Mouse (Mus musculus) midbrain, embryonic 12.5 days (tissue): ENCODE results near the gene Ehf. TPM values are rescaled to one million over a fixed set of nuclear protein-coding genes. Genes with fewer than 3 reads are reported as not detected.
A peak's percentile ranks its signal among the peaks of the same experiment; 100 is the strongest.

ENCODE experiments used
- ATAC-seq: fragments of 200-750 bp; cut with Nextera tagmentation; 2 replicates; pipeline ENCODE4 v1.8.0; 2017; ENCODE audit warnings: low read depth, moderate TSS enrichment, moderate library complexity; ENCODE audit not compliant: low FRiP score
- H3K27ac ChIP-seq: fragments of 300-500 bp; sonication (generic); replicated peaks from 2 replicates; pipeline ENCODE4 v1.5.1; 2016; ENCODE audit warnings: mild to moderate bottlenecking
- H3K27me3 ChIP-seq: fragments of 300-500 bp; sonication (generic); 2 replicates; pipeline ENCODE4 v1.6.1; 2016; ENCODE audit warnings: mild to moderate bottlenecking
- H3K36me3 ChIP-seq: fragments of 300-500 bp; sonication (generic); 2 replicates; pipeline ENCODE4 v1.6.1; 2016
- H3K4me1 ChIP-seq: fragments of 300-500 bp; sonication (generic); 2 replicates; pipeline ENCODE4 v1.6.1; 2016
- H3K4me2 ChIP-seq: fragments of 300-500 bp; sonication (generic); replicated peaks from 2 replicates; pipeline ENCODE4 v1.6.1; 2016; ENCODE audit warnings: mild to moderate bottlenecking, moderate library complexity
- H3K4me3 ChIP-seq: fragments of 300-500 bp; sonication (generic); 2 replicates; pipeline ENCODE4 v1.5.1; 2016; ENCODE audit warnings: mild to moderate bottlenecking
- H3K9ac ChIP-seq: fragments of 300-500 bp; sonication (generic); replicated peaks from 2 replicates; pipeline ENCODE4 v1.6.1; 2016; ENCODE audit warnings: mild to moderate bottlenecking, moderate library complexity
- H3K9me3 ChIP-seq: fragments of 300-500 bp; sonication (generic); 2 replicates; pipeline ENCODE4 v1.6.1; 2016; ENCODE audit warnings: mild to moderate bottlenecking
- WGBS: fragments of 180-500 bp; shearing (Covaris S2); methylation state at CpG from one replicate; pipeline ENCODE4 v1.1.7; 2016; 5-methylcytosine and 5-hydroxymethylcytosine counted together
- polyA plus RNA-seq: library from polyadenylated mRNA; unstranded; fragments of >200 nt; fragmentation: Nextera tagmentation; extraction: Ambion mirVana; gene quantifications from 2 replicates; pipeline ENCODE4 v1.2.1, GENCODE M21; 2016

Ehf gene
- polyA plus RNA-seq, result not detected in 2 replicates

DNA sequence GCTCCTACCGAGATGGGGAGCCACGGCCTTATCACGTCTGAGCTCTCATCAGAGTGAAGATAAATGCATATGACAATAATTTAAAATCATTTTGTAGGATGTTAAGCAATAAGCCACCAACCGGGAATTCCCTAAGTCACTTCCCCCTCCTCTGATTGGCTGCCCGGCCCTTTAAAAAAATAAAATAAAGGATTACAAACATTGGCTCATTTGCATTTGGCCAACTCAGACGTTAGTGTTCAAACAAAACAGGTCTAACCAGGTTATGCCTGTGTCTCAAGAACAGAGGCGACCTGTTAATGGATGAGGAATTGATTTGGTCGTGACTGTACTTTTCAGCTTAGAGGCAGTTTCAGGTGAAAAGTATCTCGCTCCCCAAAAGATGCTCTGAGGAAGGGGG lies at the start of gene Ehf:
Gene Ehf (minus strand): TSS at position 147 of the 400 bp plus-strand sequence.
- H3K4me3 ChIP-seq, result no peak within 1 kb of the TSS
- H3K9me3 ChIP-seq, result no peaks in the 10 kb centered on the region
- H3K9ac ChIP-seq, result no peak within 1 kb of the TSS
- no peak for ATAC-seq
- 65% methylated on average over 9 of the region's 9 CpGs for WGBS
- H3K4me2 ChIP-seq, result no peak within 1 kb of the TSS
- no peaks in the 10 kb centered on the region for H3K4me1 ChIP-seq
- no peak within 1 kb of the TSS for H3K27ac ChIP-seq
- no peaks in the 10 kb centered on the region for H3K36me3 ChIP-seq
- H3K27me3 ChIP-seq, result no peaks in the 10 kb centered on the region

DNA sequence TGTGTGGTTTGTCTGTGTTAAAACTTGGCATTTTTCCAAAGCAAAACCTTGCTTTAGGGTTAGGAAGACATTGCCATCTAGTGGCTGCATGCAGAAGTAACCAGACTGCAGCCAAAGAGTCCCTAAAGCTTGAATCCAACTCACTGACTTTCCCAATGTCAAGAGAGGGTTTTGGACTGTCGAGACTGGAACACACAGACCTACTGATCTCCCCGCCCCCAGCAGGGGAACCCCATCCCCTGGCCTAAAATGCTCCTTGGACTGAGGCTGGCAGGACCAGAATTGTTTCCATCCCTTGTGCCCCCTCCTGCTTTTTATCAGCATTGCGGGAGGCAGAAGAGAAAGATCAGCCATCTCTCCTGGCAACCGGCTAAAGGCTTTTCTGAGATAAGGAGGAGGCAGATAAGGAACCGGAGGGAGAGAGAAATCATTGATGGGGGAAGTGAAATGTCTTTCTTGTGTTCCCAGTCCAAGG lies 44.4 kb upstream of the Ehf start:
- peaks cover 38% of the 10 kb centered on the region for H3K27me3 ChIP-seq
- no peak overlapping the region for H3K27ac ChIP-seq
- peaks cover 4% of the 10 kb centered on the region; the same call in 1 of the 2 replicates for H3K4me1 ChIP-seq
- H3K4me2 ChIP-seq, result peak overlapping the region; percentile 34
- no peaks in the 10 kb centered on the region for H3K36me3 ChIP-seq
- WGBS, result 19% methylated on average over 5 of the region's 5 CpGs
- H3K9ac ChIP-seq, result no peak overlapping the region
- no peaks in the 10 kb centered on the region for H3K9me3 ChIP-seq
- ATAC-seq, result peak; percentile 42; the same call in 1 of the 2 replicates
- H3K4me3 ChIP-seq, result no peak overlapping the region

DNA sequence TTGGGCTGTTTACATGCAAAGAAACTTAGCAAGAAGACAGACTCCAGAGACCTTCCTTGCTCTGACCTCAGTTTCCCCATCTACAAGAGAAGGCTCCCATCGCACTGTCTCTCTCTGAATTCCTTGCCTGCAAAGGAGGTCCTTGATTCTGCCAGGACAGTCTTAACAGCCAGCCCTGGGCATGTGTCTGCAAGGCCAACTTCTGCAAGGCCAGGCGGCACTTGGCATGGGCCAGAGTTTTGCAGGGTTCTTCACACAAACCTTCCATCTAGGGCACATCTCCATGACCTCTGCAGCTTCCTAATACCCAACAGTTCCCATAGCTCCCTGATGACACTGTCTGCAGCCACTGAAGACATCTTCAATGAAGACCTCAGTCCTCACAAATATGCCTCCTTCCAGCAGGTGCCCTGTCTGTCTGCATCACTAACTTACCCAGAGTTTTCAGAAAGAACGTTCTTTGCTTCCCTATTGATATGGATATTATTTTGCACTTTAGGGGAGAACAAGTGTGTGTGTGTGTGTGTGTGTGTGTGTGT lies 43.7 kb upstream of the Ehf start:
- H3K4me1 ChIP-seq, result peaks cover 4% of the 10 kb centered on the region; the same call in 1 of the 2 replicates
- no peaks in the 10 kb centered on the region for H3K9me3 ChIP-seq
- H3K36me3 ChIP-seq, result no peaks in the 10 kb centered on the region
- WGBS, result 70% methylated on average over 3 of the region's 3 CpGs
- H3K27me3 ChIP-seq, result peaks cover 38% of the 10 kb centered on the region
- no peak overlapping the region for H3K4me2 ChIP-seq
- no peak for ATAC-seq
- H3K4me3 ChIP-seq, result no peak overlapping the region
- H3K27ac ChIP-seq, result no peak overlapping the region
- H3K9ac ChIP-seq, result no peak overlapping the region

DNA sequence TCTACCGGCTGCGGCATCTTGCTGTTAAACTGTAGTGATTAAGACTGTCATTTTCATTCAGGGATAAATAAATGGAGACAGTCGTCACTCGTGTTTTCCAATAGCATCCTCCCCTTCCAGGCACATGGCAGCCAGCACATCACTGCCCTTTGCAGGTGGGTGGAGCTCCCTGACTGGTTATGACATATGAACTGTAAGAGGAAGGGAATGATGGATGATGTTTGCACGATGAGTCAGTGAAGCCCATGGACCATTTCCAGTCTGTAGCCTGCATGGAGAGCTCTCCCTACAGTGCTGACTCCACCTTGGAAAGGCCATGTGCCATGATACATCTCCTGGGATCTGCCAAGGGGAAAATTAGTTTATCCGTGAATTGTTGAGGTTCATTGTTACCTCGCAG lies 40.5 kb upstream of the Ehf start:
- Histone ChIP-seq H3K4me3 (no peak overlapping the region), H3K27ac (no peak overlapping the region), H3K4me2 (no peak overlapping the region), H3K27me3 (peaks cover 11% of the 10 kb centered on the region; the same call in 1 of the 2 replicates), H3K36me3 (no peaks in the 10 kb centered on the region), H3K9ac (no peak overlapping the region), H3K9me3 (no peaks in the 10 kb centered on the region), H3K4me1 (peaks cover 4% of the 10 kb centered on the region; the same call in 1 of the 2 replicates)
- no peak for ATAC-seq
- WGBS, result 86% methylated on average over 7 of the region's 7 CpGs

DNA sequence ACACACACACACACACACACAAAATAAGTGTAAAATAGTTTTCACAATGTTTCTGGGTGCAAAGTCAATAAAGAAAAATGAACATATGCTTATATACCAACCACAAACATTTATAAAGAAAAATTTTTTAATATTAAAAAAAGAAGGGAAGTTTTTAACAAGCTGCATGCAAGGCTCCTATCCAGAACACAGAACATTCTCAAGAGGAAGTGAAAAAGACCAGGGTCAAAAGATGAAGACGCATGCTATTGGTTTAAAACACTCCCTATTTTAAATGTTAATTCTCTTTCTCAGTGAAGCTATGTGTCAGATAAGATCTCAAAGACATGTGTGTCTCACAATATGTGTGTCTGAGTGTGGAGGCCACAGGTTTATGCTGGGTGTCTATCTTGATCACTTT lies 39.0 kb upstream of the Ehf start:
- H3K27ac ChIP-seq, result no peak overlapping the region
- no peak overlapping the region for H3K4me3 ChIP-seq
- H3K4me2 ChIP-seq, result no peak overlapping the region
- H3K27me3 ChIP-seq, result peaks cover 11% of the 10 kb centered on the region; the same call in 1 of the 2 replicates
- no peak overlapping the region for H3K9ac ChIP-seq
- WGBS, result 93% methylated on average over 1 of the region's 1 CpGs
- H3K36me3 ChIP-seq, result no peaks in the 10 kb centered on the region
- no peaks in the 10 kb centered on the region for H3K9me3 ChIP-seq
- ATAC-seq, result no peak
- no peaks in the 10 kb centered on the region for H3K4me1 ChIP-seq

DNA sequence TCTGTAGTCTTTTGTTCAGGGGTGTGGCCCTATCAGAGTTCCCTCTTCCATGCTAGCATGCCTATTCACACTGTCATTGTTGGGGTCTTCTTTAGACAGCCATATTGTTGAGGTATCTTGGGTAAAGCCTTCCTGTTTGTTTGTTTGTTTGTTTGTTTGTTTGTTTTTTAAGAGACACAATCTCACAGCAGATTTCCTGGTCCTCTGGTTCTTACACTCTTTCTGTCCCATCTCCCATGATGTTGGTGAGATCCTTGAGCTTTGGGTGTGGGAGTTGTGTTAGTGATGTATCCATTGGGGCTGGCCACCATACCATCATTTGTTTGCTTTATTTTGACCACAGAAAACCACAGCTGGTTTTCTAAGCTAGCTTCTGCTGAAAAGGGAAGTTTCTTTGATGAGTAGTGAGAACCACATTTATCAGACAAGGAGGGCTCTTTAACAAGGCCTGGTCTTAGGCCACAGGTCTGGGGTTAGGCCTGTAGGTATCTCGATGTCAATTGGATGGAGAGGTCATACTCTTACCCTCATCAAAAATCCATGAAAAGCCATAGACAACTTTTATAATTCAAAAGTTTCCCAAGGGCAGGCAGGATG lies 38.4 kb upstream of the Ehf start:
- 88% methylated on average over 1 of the region's 1 CpGs for WGBS

DNA sequence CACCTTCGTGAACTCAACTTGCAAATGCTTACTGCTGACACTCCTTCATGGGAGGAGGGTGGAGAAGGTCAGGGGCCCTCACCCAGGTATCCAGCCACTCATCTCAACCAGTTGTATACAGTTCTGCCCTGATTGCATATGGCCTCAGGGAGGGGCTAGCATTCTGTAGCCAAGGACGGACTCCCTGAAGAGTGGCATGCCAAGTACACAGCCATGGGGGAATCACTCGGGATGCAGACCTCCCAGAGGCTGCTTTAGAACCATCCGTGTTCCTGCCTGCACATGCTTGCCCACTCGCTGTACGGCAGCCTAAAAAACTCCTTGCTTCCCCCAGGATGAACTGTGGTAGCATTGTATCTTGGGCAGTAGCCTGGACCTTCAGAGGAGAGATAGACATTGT lies 35.6 kb upstream of the Ehf start:
- H3K27ac ChIP-seq, result no peak overlapping the region
- no peak for ATAC-seq
- no peak overlapping the region for H3K9ac ChIP-seq
- no peak overlapping the region for H3K4me3 ChIP-seq
- no peaks in the 10 kb centered on the region for H3K4me1 ChIP-seq
- no peaks in the 10 kb centered on the region for H3K27me3 ChIP-seq
- no peak overlapping the region for H3K4me2 ChIP-seq
- H3K36me3 ChIP-seq, result no peaks in the 10 kb centered on the region
- 87% methylated on average over 6 of the region's 6 CpGs for WGBS
- H3K9me3 ChIP-seq, result no peaks in the 10 kb centered on the region

More for the DNA sequence above, 38.4 kb upstream of the Ehf start:
- H3K4me2 ChIP-seq, result no peak overlapping the region
- no peak overlapping the region for H3K27ac ChIP-seq
- H3K4me3 ChIP-seq, result no peak overlapping the region
- peaks cover 7% of the 10 kb centered on the region; the same call in 1 of the 2 replicates for H3K27me3 ChIP-seq
- no peaks in the 10 kb centered on the region for H3K9me3 ChIP-seq
- no peaks in the 10 kb centered on the region for H3K4me1 ChIP-seq
- no peaks in the 10 kb centered on the region for H3K36me3 ChIP-seq
- H3K9ac ChIP-seq, result no peak overlapping the region
- ATAC-seq, result no peak

DNA sequence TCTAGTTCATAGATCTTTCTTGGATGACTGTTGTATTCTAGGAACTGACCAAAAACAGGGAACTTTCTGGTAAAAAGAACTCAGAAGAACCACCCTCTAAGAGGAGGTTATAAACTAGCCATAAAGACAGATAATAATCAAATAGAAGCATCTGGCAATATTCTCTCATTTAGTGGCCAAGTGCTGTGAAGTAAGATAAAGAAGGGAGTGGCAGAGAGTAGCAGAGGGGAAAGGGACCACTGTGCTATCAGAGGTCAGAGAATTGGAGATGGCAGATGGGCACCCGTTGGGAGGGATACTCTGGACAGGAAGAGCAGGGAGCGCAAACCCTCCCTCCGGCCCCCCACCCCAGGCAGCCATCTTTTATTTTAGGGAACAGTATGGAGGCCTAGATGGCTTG lies 34.3 kb upstream of the Ehf start:
- Histone ChIP-seq H3K36me3 (no peaks in the 10 kb centered on the region), H3K9me3 (no peaks in the 10 kb centered on the region), H3K4me1 (no peaks in the 10 kb centered on the region), H3K9ac (no peak overlapping the region), H3K4me3 (no peak overlapping the region), H3K27me3 (no peaks in the 10 kb centered on the region), H3K4me2 (no peak overlapping the region), H3K27ac (no peak overlapping the region)
- ATAC-seq, result no peak
- 83% methylated on average over 3 of the region's 3 CpGs for WGBS

DNA sequence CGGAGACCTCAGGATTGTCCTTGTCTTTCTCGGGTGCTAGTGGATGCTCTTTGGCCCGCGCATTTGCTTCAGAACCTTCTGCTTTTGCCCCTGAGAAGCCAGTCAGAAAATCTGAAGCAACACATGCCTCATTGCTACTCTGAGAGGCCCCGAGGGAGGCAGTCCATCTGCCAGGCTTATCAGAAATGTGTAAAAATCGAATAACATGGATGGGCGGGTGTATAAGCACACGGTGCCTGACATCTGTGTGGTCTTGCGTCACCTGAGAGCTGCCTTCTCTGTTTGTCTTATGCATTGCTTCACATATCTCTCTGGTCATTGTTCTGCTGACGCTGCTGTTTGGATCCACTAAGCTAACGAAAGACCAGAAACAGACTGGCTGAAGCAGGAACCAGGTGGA lies 33.5 kb upstream of the Ehf start:
- H3K4me2 ChIP-seq, result no peak overlapping the region
- H3K4me3 ChIP-seq, result no peak overlapping the region
- 83% methylated on average over 11 of the region's 11 CpGs for WGBS

DNA sequence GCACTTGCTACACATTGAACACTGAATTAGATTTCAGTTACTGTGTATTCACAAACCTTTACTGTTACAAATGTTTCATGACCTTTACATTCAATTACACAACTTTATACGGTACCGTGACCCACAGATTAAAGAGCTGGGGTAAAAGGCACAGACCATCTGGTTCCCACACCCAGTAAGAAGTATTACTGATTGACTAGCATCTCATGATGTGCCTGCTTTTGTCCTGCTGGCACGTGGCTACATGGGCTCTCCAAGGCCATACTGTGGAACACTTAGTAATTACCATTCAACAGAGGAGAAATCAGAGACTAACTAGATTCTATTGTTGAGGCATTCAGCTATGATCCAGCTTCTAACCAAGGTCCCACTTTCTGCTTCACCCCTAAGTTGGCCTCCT lies 32.9 kb upstream of the Ehf start:
- ATAC-seq, result no peak
- Histone ChIP-seq H3K4me3 (no peak overlapping the region), H3K27me3 (no peaks in the 10 kb centered on the region), H3K4me2 (no peak overlapping the region), H3K27ac (no peak overlapping the region), H3K9me3 (no peaks in the 10 kb centered on the region), H3K9ac (no peak overlapping the region), H3K4me1 (no peaks in the 10 kb centered on the region), H3K36me3 (no peaks in the 10 kb centered on the region)
- 81% methylated on average over 3 of the region's 3 CpGs for WGBS

More for the DNA sequence above, 33.5 kb upstream of the Ehf start:
- Histone ChIP-seq H3K27ac (no peak overlapping the region), H3K27me3 (no peaks in the 10 kb centered on the region), H3K9ac (no peak overlapping the region), H3K9me3 (no peaks in the 10 kb centered on the region), H3K36me3 (no peaks in the 10 kb centered on the region), H3K4me1 (no peaks in the 10 kb centered on the region)
- ATAC-seq, result no peak

DNA sequence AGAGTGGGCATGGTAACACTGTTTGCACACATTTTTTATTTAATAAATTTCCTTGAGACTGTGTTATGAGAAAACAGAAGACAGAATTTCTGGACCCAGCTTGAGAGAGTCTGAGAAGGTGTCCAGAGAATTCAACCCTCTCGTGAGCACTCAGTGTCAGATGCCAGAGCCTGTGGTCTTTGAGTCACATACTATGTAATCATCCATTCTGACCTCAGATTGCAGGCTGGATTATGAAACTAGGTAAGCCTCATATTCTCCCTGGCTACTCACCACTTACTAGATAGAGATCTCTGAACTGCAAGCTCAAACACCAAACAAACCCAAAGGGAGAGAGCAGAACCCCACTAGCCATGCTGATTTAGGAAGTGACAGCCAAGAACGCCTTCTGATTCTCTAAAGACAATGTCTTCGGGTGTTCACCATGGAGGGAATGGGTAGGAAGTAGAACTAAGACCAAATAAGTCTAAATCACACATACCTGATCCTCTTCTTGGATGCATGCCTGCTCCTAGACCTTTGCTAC lies 28.7 kb upstream of the Ehf start:
- Histone ChIP-seq H3K36me3 (no peaks in the 10 kb centered on the region), H3K4me2 (no peak overlapping the region), H3K27me3 (no peaks in the 10 kb centered on the region), H3K4me3 (no peak overlapping the region), H3K9me3 (no peaks in the 10 kb centered on the region), H3K27ac (no peak overlapping the region), H3K9ac (no peak overlapping the region), H3K4me1 (no peaks in the 10 kb centered on the region)
- ATAC-seq, result no peak
- WGBS, result 77% methylated on average over 3 of the region's 3 CpGs

DNA sequence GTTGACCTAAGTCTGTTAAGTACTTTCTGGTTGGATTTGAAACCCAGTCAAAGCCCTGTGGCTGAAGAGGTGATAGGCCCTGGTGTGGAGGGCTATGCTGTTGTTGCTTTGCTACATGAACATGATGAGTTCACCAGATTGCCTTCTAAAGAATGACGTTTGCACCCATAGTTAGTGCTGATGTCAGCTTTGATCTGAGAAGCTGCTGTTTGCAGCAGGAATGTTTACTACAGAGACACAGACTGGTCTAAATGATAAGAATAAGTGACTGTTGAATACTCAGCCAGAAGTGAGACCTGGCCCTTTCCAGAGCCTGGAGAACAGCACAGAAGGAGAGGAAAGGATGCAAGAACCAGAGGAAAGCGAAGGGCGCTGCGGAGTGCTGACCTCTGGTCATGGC lies 25.7 kb upstream of the Ehf start:
- Histone ChIP-seq H3K4me1 (no peaks in the 10 kb centered on the region), H3K4me3 (no peak overlapping the region), H3K27me3 (no peaks in the 10 kb centered on the region), H3K36me3 (no peaks in the 10 kb centered on the region), H3K4me2 (no peak overlapping the region), H3K9ac (no peak overlapping the region), H3K27ac (no peak overlapping the region), H3K9me3 (no peaks in the 10 kb centered on the region)
- no peak for ATAC-seq
- WGBS, result 92% methylated on average over 4 of the region's 4 CpGs
